Mouse (Mus musculus) hindbrain, embryonic 10.5 days (tissue): ENCODE results near the gene Hist1h2af. TPM values are rescaled to one million over a fixed set of nuclear protein-coding genes. Genes with fewer than 3 reads are reported as not detected.
"Not testable (repeated sequence)": the region's sequence is repeated elsewhere in the genome, so short reads cannot be mapped to it uniquely, and the experiment has no call there.

Experiments
- DNase-seq: peaks from one replicate; pipeline ENCODE4 v3.0.0-alpha.2; 2017; ENCODE audit warnings: low spot score
- H3K27ac ChIP-seq: fragments of 300-500 bp; sonication (generic); 2 replicates; pipeline ENCODE4 v1.5.1; 2016; ENCODE audit warnings: mild to moderate bottlenecking, moderate library complexity
- H3K27me3 ChIP-seq: fragments of 300-500 bp; sonication (generic); 2 replicates; pipeline ENCODE4 v1.6.1; 2016; ENCODE audit warnings: mild to moderate bottlenecking; ENCODE audit not compliant: poor library complexity, insufficient read depth, severe bottlenecking
- H3K36me3 ChIP-seq: fragments of 300-500 bp; sonication (generic); 2 replicates; pipeline ENCODE4 v1.6.1; 2016; ENCODE audit warnings: mild to moderate bottlenecking, moderate library complexity
- H3K4me1 ChIP-seq: fragments of 300-500 bp; sonication (generic); replicated peaks from 2 replicates; pipeline ENCODE4 v1.6.1; 2016; ENCODE audit warnings: mild to moderate bottlenecking
- H3K4me3 ChIP-seq: fragments of 300-500 bp; sonication (generic); 2 replicates; pipeline ENCODE4 v1.5.1; 2016; ENCODE audit warnings: mild to moderate bottlenecking, moderate library complexity
- H3K9me3 ChIP-seq: fragments of 300-500 bp; sonication (generic); 2 replicates; pipeline ENCODE4 v1.6.1; 2016; ENCODE audit warnings: mild to moderate bottlenecking, moderate library complexity
- WGBS: fragments of 180-500 bp; shearing (Covaris S2); methylation state at CpG from one replicate; pipeline ENCODE4 v1.1.7; 2016; 5-methylcytosine and 5-hydroxymethylcytosine counted together
- polyA plus RNA-seq: library from polyadenylated mRNA; unstranded; fragments of >200 nt; fragmentation: Nextera tagmentation; extraction: Ambion mirVana; gene quantifications from 2 replicates; pipeline ENCODE4 v1.2.1, GENCODE M21; 2016

The Hist1h2af gene
- polyA plus RNA-seq, 1 experiment from 2014 or later = 9.2 TPM

DNA sequence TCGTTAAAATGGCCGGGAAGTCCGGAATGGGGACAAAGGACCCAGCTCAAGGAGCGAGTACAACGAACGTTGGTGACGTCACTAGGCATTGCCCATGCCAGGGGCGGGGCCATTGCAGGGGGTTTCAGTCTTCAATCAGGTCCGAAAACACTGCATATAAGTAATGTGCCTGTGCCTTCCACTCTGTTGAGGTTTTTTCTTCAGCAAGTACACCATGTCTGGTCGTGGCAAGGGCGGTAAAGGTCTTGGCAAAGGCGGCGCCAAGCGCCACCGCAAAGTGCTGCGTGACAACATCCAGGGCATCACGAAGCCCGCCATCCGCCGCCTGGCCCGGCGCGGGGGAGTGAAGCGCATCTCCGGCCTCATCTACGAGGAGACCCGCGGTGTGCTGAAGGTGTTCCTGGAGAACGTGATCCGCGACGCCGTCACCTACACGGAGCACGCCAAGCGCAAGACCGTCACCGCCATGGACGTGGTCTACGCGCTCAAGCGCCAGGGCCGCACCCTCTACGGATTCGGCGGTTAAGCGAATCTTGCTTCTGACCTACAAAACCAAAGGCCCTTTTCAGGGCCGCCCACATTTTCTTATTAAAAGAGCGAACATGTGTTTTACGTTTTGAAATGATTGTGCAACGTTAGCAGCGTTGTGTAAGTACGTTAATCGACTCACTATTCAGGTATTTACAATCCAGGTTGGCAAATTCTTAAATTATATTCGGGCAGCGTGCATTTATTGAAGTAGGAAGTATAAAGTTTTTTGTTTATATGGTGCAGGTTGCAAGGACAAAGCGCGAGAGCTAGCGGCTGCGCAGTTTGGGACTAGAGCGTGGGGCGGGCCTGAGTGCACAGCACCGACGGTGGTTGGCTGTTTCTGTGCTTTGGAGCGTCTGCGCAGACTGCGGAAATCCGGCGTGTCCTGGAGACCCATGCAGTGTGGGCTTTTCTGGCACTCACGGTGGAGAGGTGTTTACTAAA is 2.5 kb upstream of the Hist1h2af start, which contains the start of gene Hist1h4h:
Gene Hist1h4h, plus strand, starts transcription at position 150 of the 975 bp plus-strand sequence.
- peaks cover 51% of the 10 kb centered on the region for H3K4me1 ChIP-seq
- no peaks in the 10 kb centered on the region for H3K9me3 ChIP-seq
- no peaks in the 10 kb centered on the region for H3K36me3 ChIP-seq
- H3K27ac ChIP-seq = peak within 1 kb of the TSS; percentile 98
- H3K27me3 ChIP-seq = no peaks in the 10 kb centered on the region
- WGBS = under 1% methylated on average over 69 of the region's 70 CpGs
- peak within 1 kb of the TSS; percentile 64 for H3K4me3 ChIP-seq
- peak; percentile 97 for DNase-seq

DNA sequence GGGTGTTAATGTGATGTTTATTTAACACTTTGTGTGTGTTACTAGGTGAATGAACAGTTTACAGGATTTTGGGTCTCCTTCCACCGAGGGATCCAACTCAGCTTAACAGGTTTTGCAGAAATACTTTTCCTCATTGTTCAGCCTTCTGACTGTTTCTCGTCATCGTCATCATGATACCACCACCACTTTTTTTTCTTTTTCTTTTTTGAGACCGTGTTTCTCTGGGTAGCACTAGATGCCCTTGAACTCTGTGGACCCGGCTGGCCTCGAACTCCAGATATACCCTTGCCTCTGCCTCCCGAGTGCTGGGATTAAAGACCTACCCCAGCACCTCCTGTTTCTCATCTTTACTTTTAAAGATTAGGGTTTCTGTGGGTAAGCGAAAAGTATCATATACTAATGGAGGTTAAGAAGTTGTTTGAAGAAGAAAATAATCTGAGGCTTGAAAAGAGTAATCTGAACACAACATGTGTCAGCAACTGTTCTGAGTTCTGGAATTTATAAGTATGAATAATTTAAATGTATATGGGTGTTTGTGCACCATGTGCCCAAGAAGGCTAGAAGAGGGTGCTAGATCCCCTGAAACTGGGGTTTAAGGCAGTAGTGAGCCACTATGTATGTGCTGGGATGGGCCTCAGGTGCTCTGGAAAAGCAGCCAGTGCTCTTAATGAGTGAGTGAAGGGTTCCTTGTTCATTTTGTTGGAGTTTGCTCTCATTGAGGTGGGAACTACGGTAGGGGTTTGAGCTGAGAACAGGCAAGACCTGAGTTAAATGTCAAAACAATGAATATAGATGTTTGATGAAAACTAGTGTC is 1.2 kb upstream of the Hist1h2af start:
- Histone ChIP-seq H3K4me1 (peaks cover 56% of the 10 kb centered on the region), H3K4me3 (peak overlapping the region; percentile 64), H3K9me3 (no peaks in the 10 kb centered on the region), H3K27ac (peak overlapping the region; percentile 98), H3K27me3 (no peaks in the 10 kb centered on the region), H3K36me3 (no peaks in the 10 kb centered on the region)
- 30% methylated on average over 9 of the region's 9 CpGs for WGBS
- peak; percentile 40 for DNase-seq

DNA sequence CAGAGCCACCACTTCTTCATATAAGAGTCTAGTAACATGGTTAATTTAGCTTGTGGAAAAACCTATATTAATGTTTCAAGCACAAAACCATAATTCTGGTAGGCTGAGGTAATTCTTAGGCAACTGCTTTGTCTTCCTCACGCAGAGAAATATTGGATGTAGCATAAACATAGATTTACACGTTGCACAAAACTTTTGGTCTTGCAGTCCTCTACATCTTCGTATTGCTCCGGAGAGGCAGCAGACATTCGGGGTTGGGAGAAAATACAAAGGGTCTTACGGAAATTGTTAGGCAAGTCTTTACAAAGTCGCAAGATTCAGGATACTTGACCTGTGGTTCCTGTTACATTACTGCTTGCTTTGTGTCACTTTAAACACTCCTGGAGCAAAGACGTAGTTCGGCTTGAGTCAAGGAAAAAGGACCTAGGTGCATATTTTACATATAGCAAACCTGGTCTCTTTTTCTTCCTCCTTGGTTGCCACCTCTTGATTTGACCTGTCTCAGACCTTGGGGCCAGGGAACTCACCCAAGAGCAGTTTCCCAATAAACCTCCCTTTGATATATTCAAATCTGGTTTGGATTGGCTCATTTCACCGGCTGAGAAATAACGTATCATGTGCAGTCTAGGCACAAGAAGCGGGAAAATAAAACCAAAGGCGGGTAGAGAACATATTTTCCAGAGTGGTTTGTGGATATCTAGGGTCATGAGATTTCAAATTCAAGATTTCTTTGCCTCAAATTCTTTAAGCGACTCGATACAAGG is 844 bp downstream of the Hist1h2af start:
- under 1% methylated on average over 15 of the region's 15 CpGs for WGBS
- no peaks in the 10 kb centered on the region for H3K27me3 ChIP-seq
- no peaks in the 10 kb centered on the region for H3K36me3 ChIP-seq
- H3K27ac ChIP-seq = peak overlapping the region; percentile 98
- H3K9me3 ChIP-seq = no peaks in the 10 kb centered on the region
- H3K4me1 ChIP-seq = peaks cover 51% of the 10 kb centered on the region
- peak; percentile 55 for DNase-seq
- H3K4me3 ChIP-seq = peak overlapping the region; percentile 64

GRCm38 (mm10) chr13:23535137-23536075 is 1.7 kb downstream of the Hist1h2af start, which contains the start of gene Hist1h3g:
Gene Hist1h3g (plus strand): TSS chr13:23535422.
- Histone ChIP-seq H3K4me1 (peaks cover 47% of the 10 kb centered on the region), H3K4me3 (peak within 1 kb of the TSS; percentile 64), H3K27ac (peak within 1 kb of the TSS; percentile 98)
- H3K27me3 ChIP-seq, H3K36me3 ChIP-seq, H3K9me3 ChIP-seq: not testable (repeated sequence)
- DNase-seq = peak; percentile 92
- WGBS = under 1% methylated on average over 57 of the region's 62 CpGs

- Histone ChIP-seq H3K9me3 (no peaks in the 10 kb centered on the region), H3K4me1 (peaks cover 47% of the 10 kb centered on the region), H3K4me3 (peak overlapping the region; percentile 64), H3K27ac (peak overlapping the region; percentile 98), H3K27me3 (no peaks in the 10 kb centered on the region), H3K36me3 (no peaks in the 10 kb centered on the region)
- DNase-seq = no peak
- 27% methylated on average over 7 of the region's 7 CpGs for WGBS
These were observed 2.5 kb downstream of the Hist1h2af start for GRCm38 (mm10) chr13:23536076-23536822.

DNA sequence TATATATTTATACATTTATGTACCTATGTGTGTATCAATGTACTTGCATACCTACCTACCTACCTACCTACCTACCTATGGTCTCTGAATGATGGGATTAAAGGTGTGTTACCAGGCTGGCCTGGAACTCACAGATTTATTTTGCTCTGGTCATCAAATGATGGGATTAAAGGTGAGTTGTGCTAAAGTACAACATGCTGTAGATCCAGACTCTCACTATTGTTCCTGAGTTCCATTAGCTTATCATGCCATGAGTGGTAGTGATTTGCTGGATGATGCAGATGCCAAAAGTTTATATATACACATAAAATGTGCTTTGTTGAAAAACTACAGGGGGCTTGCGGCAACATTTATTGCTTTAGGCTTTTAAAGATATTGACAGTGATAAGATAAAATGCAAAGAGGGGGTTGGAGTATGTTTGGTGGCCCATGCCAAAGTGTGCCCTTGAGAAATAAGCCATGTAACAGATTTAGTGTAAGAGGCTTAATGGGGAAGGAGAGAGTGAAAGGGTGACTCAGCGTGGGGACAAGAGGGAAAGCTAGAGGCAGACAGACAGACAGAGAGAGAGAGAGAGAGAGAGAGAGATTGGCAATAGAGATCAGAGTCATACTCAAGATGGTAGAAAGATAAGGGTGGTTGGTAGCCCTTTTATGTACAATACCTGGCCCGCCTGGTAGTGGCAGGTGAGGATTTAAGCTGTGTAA is 3.5 kb downstream of the Hist1h2af start:
- Histone ChIP-seq H3K4me1 (peaks cover 47% of the 10 kb centered on the region), H3K27ac (peak overlapping the region; percentile 98; the same call in 1 of the 2 replicates), H3K27me3 (no peaks in the 10 kb centered on the region), H3K4me3 (peak overlapping the region; percentile 64), H3K9me3 (no peaks in the 10 kb centered on the region), H3K36me3 (no peaks in the 10 kb centered on the region)
- no peak for DNase-seq
- 83% methylated on average over 3 of the region's 3 CpGs for WGBS

GRCm38 (mm10) chr13:23538249-23538648 is 4.5 kb downstream of the Hist1h2af start:
- Histone ChIP-seq H3K4me1 (peaks cover 42% of the 10 kb centered on the region), H3K27me3 (no peaks in the 10 kb centered on the region), H3K27ac (peak overlapping the region; percentile 60), H3K9me3 (no peaks in the 10 kb centered on the region), H3K4me3 (no peak overlapping the region; the same call in 1 of the 2 replicates), H3K36me3 (no peaks in the 10 kb centered on the region)
- 83% methylated on average over 5 of the region's 5 CpGs for WGBS
- DNase-seq = no peak

GRCm38 (mm10) chr13:23539821-23540220 is 6.1 kb downstream of the Hist1h2af start:
- WGBS = 76% methylated on average over 1 of the region's 1 CpGs
- not testable (repeated sequence) for DNase-seq

GRCm38 (mm10) chr13:23541497-23541896 is 7.8 kb downstream of the Hist1h2af start:
- Histone ChIP-seq H3K36me3 (no peaks in the 10 kb centered on the region), H3K4me1 (peaks cover 31% of the 10 kb centered on the region), H3K27me3 (no peaks in the 10 kb centered on the region), H3K4me3 (no peak overlapping the region), H3K9me3 (no peaks in the 10 kb centered on the region), H3K27ac (no peak overlapping the region)
- DNase-seq = no peak
- 84% methylated on average over 3 of the region's 3 CpGs for WGBS

More at GRCm38 (mm10) chr13:23539821-23540220, 6.1 kb downstream of the Hist1h2af start:
- H3K4me1 ChIP-seq = peaks cover 34% of the 10 kb centered on the region
- not testable (repeated sequence) for H3K27me3 ChIP-seq, H3K36me3 ChIP-seq, H3K9me3 ChIP-seq, H3K4me3 ChIP-seq, H3K27ac ChIP-seq

DNA sequence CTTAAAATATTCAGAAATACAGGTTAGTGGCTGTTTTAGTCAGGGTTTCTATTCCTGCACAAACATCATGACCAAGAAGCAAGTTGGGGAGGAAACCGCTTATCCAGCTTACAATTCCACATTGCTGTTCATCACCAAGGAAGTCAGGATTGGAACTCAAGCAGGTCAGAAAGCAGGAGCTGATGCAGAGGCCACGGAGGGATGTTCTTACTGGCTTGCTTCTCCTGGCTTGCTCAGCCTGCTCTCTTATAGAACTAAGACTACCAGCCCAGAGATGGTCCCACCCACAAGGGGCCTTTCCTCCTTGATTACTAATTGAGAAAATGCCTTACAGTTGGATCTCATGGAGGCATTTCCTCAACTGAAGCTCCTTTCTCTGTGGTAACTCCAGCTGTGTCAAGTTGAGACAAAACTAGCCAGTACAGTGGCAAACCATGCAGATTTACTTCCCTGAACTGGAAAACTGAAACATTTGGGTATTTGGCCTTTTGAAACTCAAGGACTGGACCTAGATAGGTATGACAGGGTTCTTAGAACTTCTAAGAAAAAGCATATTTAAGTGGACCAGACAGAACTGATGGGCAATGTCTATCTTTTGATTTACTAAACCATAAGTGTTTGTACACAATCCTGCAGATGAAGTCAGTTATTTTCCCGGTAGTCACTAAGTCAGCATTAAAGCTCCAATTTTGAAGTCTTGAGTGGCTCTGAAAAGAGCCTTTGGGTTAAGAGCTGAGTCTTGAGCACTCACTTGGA is 8.7 kb downstream of the Hist1h2af start:
- peaks cover 23% of the 10 kb centered on the region for H3K4me1 ChIP-seq
- H3K27ac ChIP-seq = peak overlapping the region; percentile 95
- not testable (repeated sequence) for H3K36me3 ChIP-seq, DNase-seq, H3K9me3 ChIP-seq, H3K27me3 ChIP-seq
- peak overlapping the region; percentile 57 for H3K4me3 ChIP-seq
- 9% methylated on average over 3 of the region's 3 CpGs for WGBS
